Mouse (Mus musculus) heart, adult 2 months (tissue): ENCODE measurements around the gene Dtx3l.

Experiments
- CTCF ChIP-seq: fragments of 200-600 bp; IDR thresholded peaks from 2 replicates; pipeline ENCODE4 v1.8.1; 2022; ENCODE audit warnings: antibody characterized with exemption, mild to moderate bottlenecking, moderate library complexity
- POLR2A ChIP-seq: fragments of 200-500 bp; IDR thresholded peaks from 2 replicates; pipeline ENCODE4 v1.6.1; 2011; ENCODE audit warnings: mild to moderate bottlenecking, low read depth, low read length, control low read depth; ENCODE audit not compliant: insufficient read depth

DNA sequence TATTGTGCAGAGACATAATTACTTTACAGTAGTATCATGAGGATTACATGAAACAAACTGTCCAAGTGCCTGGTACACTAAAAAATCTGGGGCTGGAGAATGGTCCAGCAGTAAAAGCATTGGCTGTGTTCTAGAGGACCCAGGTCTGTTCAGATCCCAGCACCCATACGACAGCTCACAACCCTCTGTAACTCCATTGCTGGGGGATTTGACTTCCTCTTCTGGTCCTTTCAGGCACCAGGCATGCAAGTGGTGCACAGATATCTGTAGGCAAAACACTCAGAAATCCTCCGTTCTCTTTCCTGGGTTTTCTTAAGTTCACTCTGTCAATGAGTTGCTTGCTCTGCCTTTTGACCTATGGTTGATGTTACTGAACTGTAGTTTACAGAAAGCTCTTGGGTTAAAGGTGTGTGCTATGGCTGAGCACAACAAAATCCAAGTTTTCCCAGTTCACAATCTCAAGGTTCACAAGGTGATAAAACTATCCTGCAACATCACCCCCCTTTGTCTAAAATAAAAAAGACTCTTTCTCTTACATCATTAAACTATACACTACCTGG is 17.2 kb downstream of the Dtx3l start:
- no peak for TF ChIP-seq CTCF
- no peak for TF ChIP-seq POLR2A
